Mouse (Mus musculus) layer of hippocampus, adult 2 months (tissue): ENCODE measurements at regions not wholly inside any gene's neighbourhood (a gene's known extent, or its start where the extent isn't known, plus 50 kb on each side); places are given as distances from the start of the nearest gene placed in this dataset.

Experiments
- DNase-seq, 2 experiments: peaks; one replicate each; pipeline ENCODE4 v3.0.0; 2022; ENCODE audit warnings: low spot score in 2 of 2
- H3K27ac ChIP-seq: fragments of 200-600 bp; 2 replicates; pipeline ENCODE4 v1.8.1; 2022
- H3K4me3 ChIP-seq: fragments of 200-600 bp; 2 replicates; pipeline ENCODE4 v1.8.1; 2022; ENCODE audit warnings: mild to moderate bottlenecking
- CTCF ChIP-seq: fragments of 200-600 bp; conservative IDR thresholded peaks from 2 replicates; pipeline ENCODE4 v1.8.1; 2022; ENCODE audit warnings: antibody characterized with exemption, mild to moderate bottlenecking, moderate library complexity

- TF ChIP-seq CTCF = 0 out of 2 replicates have a peak, but pooled peaks have one; percentile 10
- no peak overlapping the region for H3K4me3 ChIP-seq
- DNase-seq = no peak
Observed at GRCm38 (mm10) chrX:132269954-132270353, 1418.8 kb downstream of the Pcdh19 start.

DNA sequence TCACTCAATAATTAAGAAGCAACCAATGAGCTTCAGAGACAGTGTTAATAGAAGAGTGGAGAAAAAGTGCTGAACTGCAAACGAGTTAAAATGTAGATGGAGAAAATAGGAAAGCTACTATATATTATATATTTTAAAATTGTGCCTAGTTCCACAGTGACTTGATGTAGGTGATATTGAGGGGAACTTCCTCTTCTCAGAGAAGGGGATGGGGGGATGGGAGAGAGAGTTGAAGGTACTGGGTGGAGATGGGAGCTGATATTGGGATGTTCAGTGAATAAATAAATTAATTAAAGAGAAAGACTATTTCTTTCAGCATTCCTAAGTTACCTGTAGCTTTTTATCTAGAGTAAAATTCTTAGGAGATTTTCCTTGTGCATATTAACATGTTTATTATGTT is 1443.9 kb downstream of the Pcdh19 start:
- Histone ChIP-seq H3K27ac (no peak overlapping the region), H3K4me3 (no peak overlapping the region)
- no peak for TF ChIP-seq CTCF
- no peak for DNase-seq

More at GRCm38 (mm10) chrX:132269954-132270353, 1418.8 kb downstream of the Pcdh19 start:
- H3K27ac ChIP-seq = no peak overlapping the region
